Mouse (Mus musculus): Measurements from ENCODE around the gene Xrcc5.

GRCm38 (mm10) chr1:72290896-72291295, 16.3 kb upstream of the Xrcc5 start:
- TF ChIP-seq CTCF (IDR thresholded peaks at IDR 0.05; ENCODE audit: borderline replicate concordance, extremely low read depth, insufficient read depth, insufficient read length) (no peak), POLR2A (IDR thresholded peaks at IDR 0.05; ENCODE audit: borderline replicate concordance, extremely low read depth, insufficient read depth, insufficient read length, poor library complexity, severe bottlenecking) (no peak)

Measured in brain, embryonic 14.5 days (tissue).